Mouse (Mus musculus): ENCODE data around the gene Axdnd1.
A peak's percentile ranks its signal among the peaks of the same experiment; 100 is the strongest.
"Not testable (repeated sequence)": the region's sequence is repeated elsewhere in the genome, so short reads cannot be mapped to it uniquely, and the experiment has no call there.

Gene Axdnd1

GRCm38 (mm10) chr1:156433497-156433896, 12.5 kb upstream of the Axdnd1 start:
- DNase-seq = no peak

GRCm38 (mm10) chr1:156432498-156432897, 11.5 kb upstream of the Axdnd1 start:
- no peak for DNase-seq

GRCm38 (mm10) chr1:156428434-156428833, 7.5 kb upstream of the Axdnd1 start:
- DNase-seq = no peak

- DNase-seq = no peak
Observed at GRCm38 (mm10) chr1:156425746-156426145, 4.8 kb upstream of the Axdnd1 start.

- DNase-seq = no peak
Observed at GRCm38 (mm10) chr1:156424054-156424453, 3.1 kb upstream of the Axdnd1 start.

GRCm38 (mm10) chr1:156423493-156423892, 2.5 kb upstream of the Axdnd1 start:
- no peak for DNase-seq

- DNase-seq = no peak
Observed at GRCm38 (mm10) chr1:156422856-156423255, 1.9 kb upstream of the Axdnd1 start.

GRCm38 (mm10) chr1:156418170-156418569, 2.8 kb downstream of the Axdnd1 start:
- peak in 1 of 2 experiments; percentile 44 for DNase-seq

GRCm38 (mm10) chr1:156408521-156408920, 12.4 kb downstream of the Axdnd1 start:
- DNase-seq = no peak

GRCm38 (mm10) chr1:156408004-156408403, 13.0 kb downstream of the Axdnd1 start:
- no peak for DNase-seq

GRCm38 (mm10) chr1:156403251-156403650, 17.7 kb downstream of the Axdnd1 start:
- DNase-seq = no peak

- DNase-seq = no peak
Observed at GRCm38 (mm10) chr1:156402491-156402890, 18.5 kb downstream of the Axdnd1 start.

GRCm38 (mm10) chr1:156400159-156400558, 20.8 kb downstream of the Axdnd1 start:
- not testable (repeated sequence) for DNase-seq

- no peak for DNase-seq
Observed at GRCm38 (mm10) chr1:156393148-156393547, 27.8 kb downstream of the Axdnd1 start.

GRCm38 (mm10) chr1:156386880-156387279, 34.1 kb downstream of the Axdnd1 start:
- DNase-seq = no peak

GRCm38 (mm10) chr1:156386232-156386631, 34.7 kb downstream of the Axdnd1 start:
- DNase-seq = no peak

- no peak for DNase-seq
Observed at GRCm38 (mm10) chr1:156381217-156381616, 39.7 kb downstream of the Axdnd1 start.

- no peak for DNase-seq
Observed at GRCm38 (mm10) chr1:156365740-156366139, 55.2 kb downstream of the Axdnd1 start, which contains the start of gene Gm2000. TSS of gene Gm2000 (plus strand) at chr1:156366040.

GRCm38 (mm10) chr1:156352466-156352865, 68.5 kb downstream of the Axdnd1 start:
- DNase-seq = no peak

- DNase-seq = no peak
Observed at GRCm38 (mm10) chr1:156350441-156350840, 70.5 kb downstream of the Axdnd1 start.

GRCm38 (mm10) chr1:156349031-156349430, 71.9 kb downstream of the Axdnd1 start:
- no peak for DNase-seq

- DNase-seq = no peak
Observed at GRCm38 (mm10) chr1:156345633-156346032, 75.3 kb downstream of the Axdnd1 start.

GRCm38 (mm10) chr1:156344433-156344832, 76.5 kb downstream of the Axdnd1 start:
- no peak for DNase-seq

GRCm38 (mm10) chr1:156340847-156341246, 80.1 kb downstream of the Axdnd1 start:
- no peak for DNase-seq

- DNase-seq = no peak
Observed at GRCm38 (mm10) chr1:156323126-156323525, 97.8 kb downstream of the Axdnd1 start.

GRCm38 (mm10) chr1:156310630-156311029, 110.3 kb downstream of the Axdnd1 start, which contains the start of gene Nphs2:
TSS of gene Nphs2 (plus strand) at chr1:156310727.
- DNase-seq = no peak

Measured in spleen, adult 18-20 months (tissue).